Mouse (Mus musculus): ENCODE data around the gene Prrt1. TPM values are rescaled to one million over a fixed set of nuclear protein-coding genes. Genes with fewer than 3 reads are reported as not detected.

The Prrt1 gene
- total RNA-seq (2023) = 0.38 TPM in 1 of 4 replicates, not detected in the others

GRCm38 (mm10) chr17:34629221-34629751, at the start of gene Prrt1:
TSS of gene Prrt1 (plus strand) at chr17:34629533.

GRCm38 (mm10) chr17:34589681-34590101, 39.6 kb upstream of the Prrt1 start, which contains the start of gene Gpsm3:
TSS of gene Gpsm3 (plus strand) at chr17:34589806.

GRCm38 (mm10) chr17:34591029-34591993, 38.0 kb upstream of the Prrt1 start, which contains the start of gene Pbx2:
TSS of gene Pbx2 (plus strand) at chr17:34591266.

DNA sequence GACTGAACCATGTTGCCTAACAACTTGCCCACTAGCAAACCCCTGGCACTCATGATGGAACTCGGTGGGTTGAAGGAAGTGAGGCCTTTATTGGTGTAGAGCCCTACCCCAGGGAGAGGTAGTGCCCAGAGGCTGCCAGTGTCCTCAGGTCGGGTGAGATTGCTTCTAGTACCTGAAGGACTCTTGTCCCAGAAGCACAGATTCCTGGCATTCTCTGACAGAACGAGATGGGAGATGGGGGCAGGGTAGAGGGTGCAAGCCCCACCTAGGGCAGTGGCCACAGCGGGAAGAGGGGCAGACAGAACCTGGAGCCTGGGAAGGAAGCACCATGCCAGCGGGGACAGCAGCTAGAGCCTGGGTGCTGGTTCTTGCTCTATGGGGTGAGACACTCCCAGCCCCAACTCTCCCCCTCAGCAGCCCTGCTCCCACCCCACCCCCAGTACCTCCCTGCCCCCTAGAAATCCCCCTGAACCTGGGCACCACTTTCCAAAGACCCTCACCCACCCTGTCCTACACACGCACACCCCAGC, 31.7 kb upstream of the Prrt1 start, which contains the start of gene Ager:
Gene Ager (plus strand): TSS at position 297 of the 530 bp plus-strand sequence.

DNA sequence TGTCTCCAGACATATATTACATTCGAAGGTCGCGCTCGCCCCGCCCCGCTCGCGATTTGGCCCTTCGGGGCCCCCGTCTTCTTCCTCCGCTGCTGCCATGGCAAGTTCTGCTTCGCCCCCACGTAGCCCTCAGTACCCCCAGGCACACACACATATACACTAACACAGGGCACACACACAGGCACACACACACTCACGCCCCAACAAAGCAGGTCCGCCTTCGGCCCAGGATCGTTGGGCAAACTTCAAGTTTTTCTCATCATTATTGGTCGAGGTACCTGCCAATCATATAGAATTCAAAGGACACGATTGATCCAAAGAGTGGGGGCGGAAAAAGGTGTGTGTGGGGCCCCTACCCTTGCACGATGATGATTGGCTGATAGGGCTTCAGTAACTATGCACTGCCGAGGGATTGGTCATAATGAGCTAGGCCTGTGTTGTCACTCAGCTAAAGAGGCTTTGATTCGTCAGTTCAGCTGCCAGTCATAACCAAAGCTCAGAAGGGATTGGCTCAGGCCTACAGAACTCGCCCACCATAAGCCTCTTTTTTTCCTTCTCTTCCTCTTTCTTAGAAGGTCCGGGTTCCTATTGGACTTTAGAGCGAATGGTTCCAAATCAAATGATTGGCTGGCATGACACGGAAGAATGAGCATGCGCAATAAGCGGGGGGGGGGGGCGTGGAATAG, 25.8 kb upstream of the Prrt1 start, which contains the start of gene Rnf5:
Gene Rnf5 (minus strand): TSS at position 316 of the 686 bp plus-strand sequence.

GRCm38 (mm10) chr17:34604061-34604508, 25.2 kb upstream of the Prrt1 start, which contains the start of gene Agpat1:
TSS of gene Agpat1 (plus strand) at chr17:34604262.

DNA sequence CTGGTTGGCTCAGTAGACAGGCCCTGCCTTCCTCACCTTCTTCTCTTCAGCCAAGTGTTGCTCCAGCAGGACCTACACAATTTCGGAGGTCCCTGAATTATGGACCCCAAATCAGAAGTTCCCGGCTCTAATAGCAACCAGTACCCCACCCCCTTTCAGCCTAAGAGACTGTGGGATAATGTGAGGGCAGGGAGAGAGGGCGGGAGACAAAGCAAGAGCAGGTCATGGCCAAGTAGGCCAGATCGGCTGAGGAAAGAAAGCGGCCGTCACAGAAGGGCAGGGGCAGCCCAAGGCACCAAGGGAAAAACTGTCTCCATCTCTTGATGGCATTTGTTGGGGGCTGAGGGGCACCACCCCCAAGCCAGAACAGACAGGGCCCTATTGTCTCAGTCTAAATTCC, 13.5 kb upstream of the Prrt1 start, which contains the start of gene Egfl8:
Gene Egfl8 (minus strand): TSS at position 101 of the 400 bp plus-strand sequence.

GRCm38 (mm10) chr17:34627943-34628643, 1.2 kb upstream of the Prrt1 start, which contains the start of gene Ppt2:
TSS of gene Ppt2 (minus strand) at chr17:34628510.

DNA sequence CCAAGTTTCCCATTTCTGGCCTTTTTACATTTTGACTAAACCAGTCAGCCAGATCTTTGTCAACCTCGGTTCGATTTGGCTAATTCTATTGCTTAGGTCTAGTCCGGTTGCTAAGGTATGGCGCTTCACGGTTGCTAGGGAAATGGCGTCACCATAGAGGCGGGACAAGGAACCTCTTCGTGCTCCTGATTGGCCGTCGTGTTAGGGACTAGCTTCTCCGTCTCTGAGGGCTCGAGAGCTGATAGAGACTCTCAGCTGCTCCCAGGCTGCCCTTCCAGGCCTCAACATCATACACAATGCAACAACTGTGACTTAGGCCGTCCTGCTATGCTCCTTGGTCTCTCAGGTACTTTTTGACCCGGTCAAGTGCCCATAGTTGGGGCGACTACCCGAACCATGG, 15.3 kb downstream of the Prrt1 start, which contains the start of gene Fkbpl:
Gene Fkbpl (plus strand): TSS at position 157 of the 400 bp plus-strand sequence.

GRCm38 (mm10) chr17:34646906-34647787, 17.8 kb downstream of the Prrt1 start, which contains the start of gene Atf6b:
TSS of gene Atf6b (plus strand) at chr17:34647146.

DNA sequence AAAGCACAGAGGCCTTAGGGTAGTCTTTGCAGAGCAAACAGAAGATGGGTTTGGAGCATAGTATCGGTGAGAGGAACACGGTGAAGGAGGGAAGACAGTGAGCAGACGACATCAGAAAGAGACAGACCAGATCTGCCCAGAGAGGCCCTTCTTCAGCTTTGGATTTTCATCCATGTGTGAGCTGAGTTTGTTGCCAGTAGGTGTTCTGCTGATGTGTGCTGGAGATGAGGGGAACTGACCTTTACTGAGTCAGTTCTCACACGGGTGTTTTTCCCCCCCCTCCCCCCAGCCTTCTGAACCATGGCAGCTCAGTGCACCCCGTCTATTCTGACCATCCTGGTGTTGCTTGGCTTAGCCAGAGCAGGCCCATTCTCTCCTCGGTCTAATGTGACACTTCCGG, 40.9 kb downstream of the Prrt1 start, which contains the start of gene Tnxb:
Gene Tnxb (plus strand): TSS at position 301 of the 400 bp plus-strand sequence.

Other genes with a start within 250 kb of the Prrt1 start
- 15.9 to 24.9 TPM (median 20.4 TPM) in 4 replicates for gene BC051142, start 230.7 kb upstream of the Prrt1 start, total RNA-seq (2023)
- gene Btnl4, start 152.2 kb upstream of the Prrt1 start, total RNA-seq (2023) = not detected in 4 replicates
- gene Btnl6, start 112.2 kb upstream of the Prrt1 start, total RNA-seq (2023) = not detected in 4 replicates
- gene Notch4, start 65.3 kb upstream of the Prrt1 start, total RNA-seq (2023) = 0.36 to 1.6 TPM (median 0.63 TPM) in 4 replicates
- 117 to 138 TPM (median 127 TPM) in 4 replicates for gene Gpsm3, start 39.7 kb upstream of the Prrt1 start, total RNA-seq (2023)
- gene Pbx2, start 38.3 kb upstream of the Prrt1 start, total RNA-seq (2023) = 47.4 to 53.9 TPM (median 53.5 TPM) in 4 replicates
- gene Ager, start 31.7 kb upstream of the Prrt1 start, total RNA-seq (2023) = 3.6 to 4.4 TPM (median 4.3 TPM) in 4 replicates
- 25.6 to 33.1 TPM (median 27.8 TPM) in 4 replicates for gene Rnf5, start 25.8 kb upstream of the Prrt1 start, total RNA-seq (2023)
- 59.3 to 69.6 TPM (median 64.7 TPM) in 4 replicates for gene Agpat1, start 25.3 kb upstream of the Prrt1 start, total RNA-seq (2023)
- gene Egfl8, start 13.6 kb upstream of the Prrt1 start, total RNA-seq (2023) = not detected in 4 replicates
- 2.5 to 3.9 TPM (median 3.0 TPM) in 4 replicates for gene Ppt2, start 1.0 kb upstream of the Prrt1 start, total RNA-seq (2023)
- 2.2 to 6.7 TPM (median 3.2 TPM) in 4 replicates for gene Fkbpl, start 15.2 kb downstream of the Prrt1 start, total RNA-seq (2023)
- 66.0 to 75.7 TPM (median 68.0 TPM) in 4 replicates for gene Atf6b, start 17.6 kb downstream of the Prrt1 start, total RNA-seq (2023)
- 0.09 to 0.19 TPM (median 0.13 TPM) in 4 replicates for gene Tnxb, start 41.0 kb downstream of the Prrt1 start, total RNA-seq (2023)
- gene C4b, start 114.3 kb downstream of the Prrt1 start, total RNA-seq (2023) = 1.5 to 2.8 TPM (median 2.1 TPM) in 4 replicates
- not detected in 4 replicates for gene Cyp21a1, start 175.0 kb downstream of the Prrt1 start, total RNA-seq (2023)
- gene Stk19, start 207.4 kb downstream of the Prrt1 start, total RNA-seq (2023) = 70.2 to 78.8 TPM (median 74.6 TPM) in 4 replicates
- 83.3 to 87.2 TPM (median 86.2 TPM) in 4 replicates for gene Dxo, start 207.5 kb downstream of the Prrt1 start, total RNA-seq (2023)
- gene Skiv2l, start 220.7 kb downstream of the Prrt1 start, total RNA-seq (2023) = 99.2 to 119 TPM (median 104 TPM) in 4 replicates
- gene Nelfe, start 220.9 kb downstream of the Prrt1 start, total RNA-seq (2023) = 31.6 to 38.4 TPM (median 32.6 TPM) in 4 replicates
- gene Cfb, start 233.0 kb downstream of the Prrt1 start, total RNA-seq (2023) = 0.60 TPM in 1 of 4 replicates, not detected in the others
- gene Zbtb12, start 249.9 kb downstream of the Prrt1 start, total RNA-seq (2023) = 11.5 to 12.8 TPM (median 11.9 TPM) in 4 replicates

All from B cell, adult 62 days (primary cell).